Mouse (Mus musculus): ENCODE measurements around the gene Phgdh.

Phgdh gene

GRCm38 (mm10) chr3:98301761-98302160, 38.0 kb downstream of the Phgdh start:
- intact Hi-C loops (cut with DNase I): no loop called here

GRCm38 (mm10) chr3:98300266-98300665, 39.5 kb downstream of the Phgdh start:
- intact Hi-C loops (cut with DNase I): no loop called here

- intact Hi-C loops (cut with DNase I): no loop called here
These were observed 40.2 kb downstream of the Phgdh start for GRCm38 (mm10) chr3:98299391-98300100.

GRCm38 (mm10) chr3:98295965-98296364, 43.8 kb downstream of the Phgdh start:
- intact Hi-C loops (cut with DNase I): no loop called here

DNA sequence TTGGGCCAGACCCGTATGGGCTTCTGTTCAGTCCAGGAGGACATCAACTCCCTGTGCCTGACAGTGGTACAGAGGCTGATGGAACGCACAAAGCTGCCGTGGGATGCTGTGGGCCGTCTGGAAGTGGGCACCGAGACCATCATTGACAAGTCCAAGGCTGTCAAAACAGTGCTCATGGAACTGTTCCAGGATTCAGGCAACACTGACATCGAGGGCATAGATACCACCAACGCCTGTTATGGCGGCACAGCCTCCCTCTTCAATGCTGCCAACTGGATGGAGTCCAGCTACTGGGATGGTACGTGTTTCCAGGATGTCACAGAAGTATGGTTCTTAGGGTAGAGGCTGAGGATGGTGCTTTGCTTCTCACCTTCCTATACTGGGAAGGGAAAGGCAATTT, 48.7 kb downstream of the Phgdh start:
- intact Hi-C loops (cut with DNase I): no loop called here

DNA sequence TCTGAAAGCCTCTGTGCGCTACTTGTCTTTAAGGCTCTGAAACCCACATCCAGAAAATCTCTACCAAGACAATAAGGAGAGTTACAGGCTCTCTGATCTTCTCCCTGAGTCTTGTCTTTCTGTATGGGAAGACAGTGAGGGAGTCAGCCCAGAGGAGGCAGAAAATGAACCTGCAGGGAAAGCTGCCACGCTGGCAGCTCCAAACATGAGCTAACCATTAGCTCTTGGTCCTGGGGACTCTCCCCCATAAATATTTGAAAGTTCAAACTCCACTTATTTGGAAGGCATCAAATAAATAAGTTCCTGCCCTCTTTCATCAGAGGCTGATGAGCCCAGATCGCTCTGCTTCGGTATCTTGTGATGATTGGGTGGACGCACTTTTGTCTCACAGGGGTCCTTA, 56.6 kb downstream of the Phgdh start:
- intact Hi-C loops (cut with DNase I): no loop called here

GRCm38 (mm10) chr3:98282422-98282821, 57.4 kb downstream of the Phgdh start:
- intact Hi-C loops (cut with DNase I): no loop called here

DNA sequence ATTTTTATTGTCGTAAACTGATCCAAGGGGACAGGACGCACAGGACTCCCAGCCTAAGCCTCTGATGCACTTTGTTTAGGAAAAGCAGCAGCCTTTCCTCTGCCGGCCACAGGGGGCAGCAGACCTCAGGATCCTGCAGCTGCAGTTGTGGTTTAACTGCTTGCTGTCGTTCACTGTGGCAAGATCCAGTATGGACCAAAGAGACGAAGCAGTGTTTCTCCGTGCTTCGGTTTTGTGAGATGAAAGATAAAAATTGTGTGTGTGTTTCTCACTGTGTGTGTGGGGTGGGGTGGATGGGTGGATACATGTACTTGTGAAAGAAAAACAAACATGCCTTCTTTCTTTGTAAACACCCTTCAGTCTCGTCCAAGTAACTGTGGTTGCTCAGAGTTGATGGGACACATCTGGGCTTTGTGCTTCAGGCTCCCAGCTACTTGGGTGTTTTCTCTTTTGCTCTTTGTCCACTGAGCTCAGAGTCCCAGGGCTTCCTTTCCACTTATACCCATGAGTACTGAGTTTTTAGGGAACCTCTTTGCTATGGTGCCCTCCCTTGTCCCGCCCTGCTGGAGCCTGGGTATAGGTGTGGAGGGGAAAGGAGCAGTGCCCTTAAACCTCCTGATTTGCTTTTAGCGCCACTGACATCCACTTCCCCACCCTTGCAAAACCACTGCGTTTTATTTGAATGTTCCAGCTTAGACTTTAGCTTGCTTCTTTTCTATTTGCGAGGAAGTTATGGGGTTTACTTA, 58.7 kb downstream of the Phgdh start:
- intact Hi-C loops (cut with DNase I): no loop called here

DNA sequence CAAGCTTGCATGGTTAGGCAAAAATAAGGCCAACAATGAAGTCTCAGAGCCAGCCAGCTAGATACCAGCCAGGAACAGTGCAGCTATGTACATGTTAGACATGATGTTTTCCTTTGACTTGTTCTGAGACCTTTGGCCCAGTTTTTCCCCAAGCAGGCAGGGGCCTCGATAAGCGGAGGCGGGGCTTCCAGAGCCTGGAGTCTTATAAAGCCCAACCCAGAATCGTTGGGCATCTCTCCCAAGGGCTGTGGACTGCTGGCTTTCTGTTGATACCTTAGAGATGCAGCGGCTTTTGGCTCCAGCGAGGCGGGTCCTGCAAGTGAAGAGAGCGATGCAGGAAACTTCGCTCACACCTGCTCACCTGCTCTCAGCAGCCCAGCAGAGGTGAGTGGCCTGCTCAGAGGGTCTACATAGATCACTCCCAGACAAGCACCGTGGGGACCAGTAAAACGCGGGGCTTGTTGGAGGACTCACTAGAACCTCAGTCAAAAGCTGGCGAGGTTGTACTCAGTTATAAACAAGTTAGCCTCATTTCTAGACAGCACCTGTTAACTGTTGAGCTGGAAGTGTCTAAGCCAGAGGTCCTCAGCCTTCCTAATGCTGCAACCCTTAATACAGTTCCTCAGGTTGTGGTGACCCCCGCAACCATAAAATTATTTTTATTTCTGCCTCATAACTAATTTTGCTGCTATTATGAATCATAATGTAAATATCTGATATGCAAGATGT, 59.4 kb downstream of the Phgdh start, which contains the start of gene Hmgcs2:
Gene Hmgcs2, plus strand, starts transcription at position 232 of the 729 bp plus-strand sequence.
- intact Hi-C loops (cut with DNase I): no loop called here

GRCm38 (mm10) chr3:98279682-98280081, 60.1 kb downstream of the Phgdh start:
- intact Hi-C loops (cut with DNase I): no loop called here

- intact Hi-C loops (cut with DNase I): no loop called here
These were observed 66.0 kb downstream of the Phgdh start for GRCm38 (mm10) chr3:98273623-98274398.

GRCm38 (mm10) chr3:98267249-98267651, 72.5 kb downstream of the Phgdh start:
- intact Hi-C loops (cut with DNase I): no loop called here
